In genomic region chr16:38662575-38662974, GRCm38 (mm10) we compare ENCODE assay signal across 15 mouse cellular contexts.
"Had no signal": no experiment of that assay in that cellular context is flagged by ENCODE, and none has a peak within 500 bp of the region (broad histone marks: within the 10 kb centered on the region; RNA-seq: fewer than 3 reads in every experiment).

No protein-coding gene starts in this region.

- H3K27me3 ChIP-seq: liver, embryonic 13.5 days; lung, embryonic 15.5 days; midbrain, embryonic 12.5 days; stomach, embryonic 15.5 days had no signal

- H3K4me1 ChIP-seq: liver, embryonic 13.5 days; midbrain, embryonic 12.5 days; stomach, embryonic 15.5 days had no signal

- H3K9me3 ChIP-seq: liver, embryonic 13.5 days; lung, embryonic 15.5 days; megakaryocyte, embryonic 14.5 days; midbrain, embryonic 12.5 days; stomach, embryonic 15.5 days had no signal

- H3K9ac ChIP-seq: liver, embryonic 13.5 days; liver, postnatal 0 days; lung, embryonic 15.5 days; midbrain, embryonic 12.5 days; stomach, embryonic 15.5 days had no signal

- ATAC-seq: liver, postnatal 0 days had no signal

- H3K4me2 ChIP-seq: liver, embryonic 13.5 days; lung, embryonic 15.5 days; midbrain, embryonic 12.5 days; stomach, embryonic 15.5 days had no signal

- H3K4me3 ChIP-seq: liver, embryonic 13.5 days; lung, embryonic 15.5 days; megakaryocyte, embryonic 14.5 days; midbrain, embryonic 12.5 days; stomach, embryonic 15.5 days had no signal

- H3K36me3 ChIP-seq: liver, embryonic 13.5 days; lung, embryonic 15.5 days; midbrain, embryonic 12.5 days; stomach, embryonic 15.5 days had no signal

- DNase-seq: kidney, adult 9 months; kidney, postnatal 14 days; left cerebral cortex, postnatal 4 days; liver; liver, embryonic 13.5 days; liver, postnatal 0 days; lung, postnatal 14 days; right cerebral cortex, postnatal 14 days; thymus, adult 2 months; thymus, postnatal 25 days had no signal

- H3K27ac ChIP-seq: liver, embryonic 13.5 days; lung, embryonic 15.5 days; macrophage; midbrain, embryonic 12.5 days; stomach, embryonic 15.5 days had no signal
